Mouse (Mus musculus) liver, embryonic 14.5 days (tissue): ENCODE results near the gene Sncb.

Experiments
- CTCF ChIP-seq: IDR thresholded peaks from 2 replicates; pipeline ENCODE4 v1.5.1; 2016; ENCODE audit warnings: antibody characterized with exemption, low read depth, control low read depth
- EP300 ChIP-seq: IDR thresholded peaks from 2 replicates; pipeline ENCODE4 v1.6.1; 2016; ENCODE audit warnings: antibody characterized with exemption, low read depth

GRCm38 (mm10) chr13:54789561-54790397 lies 23.4 kb upstream of the Sncb start:
- no peak for TF ChIP-seq CTCF
- no peak for TF ChIP-seq EP300
